Mouse (Mus musculus): Measurements from ENCODE around the gene 6430571L13Rik.

DNA sequence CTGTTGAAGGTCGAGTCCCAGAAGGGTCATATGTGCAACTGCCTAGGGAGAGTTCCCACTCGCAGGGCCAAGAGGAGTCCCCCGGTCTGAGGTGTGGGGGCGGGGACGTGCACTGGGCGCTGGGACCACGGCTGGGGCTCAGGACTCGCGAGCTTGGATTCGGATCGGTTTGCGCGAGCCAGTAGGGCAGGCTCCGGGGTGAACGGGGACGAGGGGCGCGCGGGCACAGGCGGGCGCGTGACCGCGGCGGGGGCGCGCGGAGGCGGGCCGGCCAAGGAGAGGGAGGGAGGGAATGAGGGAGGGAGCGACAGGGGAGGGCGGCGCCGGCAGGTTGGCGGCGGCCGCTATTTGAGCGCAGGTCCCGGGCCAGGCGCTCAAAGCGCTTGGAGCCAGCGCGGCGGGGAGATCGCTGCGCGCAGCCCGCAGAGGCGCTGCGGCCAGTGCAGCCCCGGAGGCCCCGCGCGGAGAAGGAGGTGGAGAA lies 59.1 kb downstream of the 6430571L13Rik start, which contains the start of gene Cacna2d2:
- TF ChIP-seq CTCF (IDR thresholded peaks at IDR 0.05; ENCODE audit: extremely low read depth, insufficient read depth, insufficient read length, insufficient replicate concordance): no peak
- TF ChIP-seq POLR2A (IDR thresholded peaks at IDR 0.05; ENCODE audit: low read depth, low read length): no peak
